Mouse (Mus musculus) forebrain, embryonic 15.5 days (tissue): ENCODE measurements at regions not wholly inside any gene's neighbourhood (a gene's known extent, or its start where the extent isn't known, plus 50 kb on each side); places are given as distances from the start of the nearest gene placed in this dataset.

Experiments used
- ATAC-seq: fragments of 200-750 bp; cut with Nextera tagmentation; replicated peaks from 2 replicates; pipeline ENCODE4 v1.8.0; 2017; ENCODE audit warnings: mild to moderate bottlenecking, moderate TSS enrichment, moderate library complexity
- H3K27ac ChIP-seq: fragments of 300-500 bp; sonication (generic); replicated peaks from 2 replicates; pipeline ENCODE4 v1.5.1; 2015; ENCODE audit warnings: mild to moderate bottlenecking, inconsistent platforms
- H3K27me3 ChIP-seq: fragments of 300-500 bp; sonication (generic); 2 replicates; pipeline ENCODE4 v1.6.1; 2015; ENCODE audit warnings: inconsistent platforms
- H3K36me3 ChIP-seq: fragments of 300-500 bp; sonication (generic); 2 replicates; pipeline ENCODE4 v1.6.1; 2015; ENCODE audit warnings: mild to moderate bottlenecking, inconsistent platforms
- H3K4me1 ChIP-seq: fragments of 300-500 bp; sonication (generic); 2 replicates; pipeline ENCODE4 v1.6.1; 2015; ENCODE audit warnings: inconsistent platforms
- H3K4me2 ChIP-seq: fragments of 300-500 bp; sonication (generic); replicated peaks from 2 replicates; pipeline ENCODE4 v1.6.1; 2015; ENCODE audit warnings: mild to moderate bottlenecking, inconsistent platforms
- H3K4me3 ChIP-seq: fragments of 300-500 bp; sonication (generic); 2 replicates; pipeline ENCODE4 v1.5.1; 2015; ENCODE audit warnings: mild to moderate bottlenecking, inconsistent platforms
- H3K9ac ChIP-seq: fragments of 300-500 bp; sonication (generic); replicated peaks from 2 replicates; pipeline ENCODE4 v1.6.1; 2015; ENCODE audit warnings: mild to moderate bottlenecking, inconsistent platforms
- H3K9me3 ChIP-seq: fragments of 300-500 bp; sonication (generic); 2 replicates; pipeline ENCODE4 v1.6.1; 2016; ENCODE audit warnings: inconsistent platforms
- WGBS: fragments of 180-500 bp; shearing (Covaris S2); methylation state at CpG from one replicate; pipeline ENCODE4 v1.1.7; 2015; ENCODE audit warnings: mixed read lengths; 5-methylcytosine and 5-hydroxymethylcytosine counted together

DNA sequence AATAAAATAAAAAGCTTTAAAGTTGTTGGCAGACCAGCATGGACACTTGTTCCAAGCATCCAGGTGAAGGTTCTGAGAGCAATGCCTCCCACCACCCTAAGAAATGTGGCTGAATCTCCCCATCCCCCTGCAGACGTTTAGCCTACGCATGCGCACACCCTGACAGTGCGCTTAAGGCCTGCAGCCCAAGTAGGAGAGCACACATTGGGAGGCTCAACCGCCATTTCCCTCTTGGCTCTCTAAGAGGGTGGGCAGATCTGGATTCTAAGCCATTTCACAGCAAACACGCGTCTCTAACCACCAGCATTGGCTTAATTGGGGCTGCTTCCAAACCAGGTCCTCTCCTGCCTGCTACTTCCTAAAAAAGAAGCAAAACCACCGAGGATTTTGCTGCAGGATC lies 106.6 kb downstream of the Barhl2 start:
- no peak overlapping the region for H3K4me3 ChIP-seq
- H3K27ac ChIP-seq, result no peak overlapping the region
- H3K9ac ChIP-seq, result no peak overlapping the region
- no peak for ATAC-seq
- H3K36me3 ChIP-seq, result no peaks in the 10 kb centered on the region
- H3K9me3 ChIP-seq, result no peaks in the 10 kb centered on the region
- WGBS, result 78% methylated on average over 8 of the region's 8 CpGs
- H3K27me3 ChIP-seq, result peaks cover 12% of the 10 kb centered on the region
- no peak overlapping the region for H3K4me2 ChIP-seq
- H3K4me1 ChIP-seq, result peaks cover 13% of the 10 kb centered on the region

DNA sequence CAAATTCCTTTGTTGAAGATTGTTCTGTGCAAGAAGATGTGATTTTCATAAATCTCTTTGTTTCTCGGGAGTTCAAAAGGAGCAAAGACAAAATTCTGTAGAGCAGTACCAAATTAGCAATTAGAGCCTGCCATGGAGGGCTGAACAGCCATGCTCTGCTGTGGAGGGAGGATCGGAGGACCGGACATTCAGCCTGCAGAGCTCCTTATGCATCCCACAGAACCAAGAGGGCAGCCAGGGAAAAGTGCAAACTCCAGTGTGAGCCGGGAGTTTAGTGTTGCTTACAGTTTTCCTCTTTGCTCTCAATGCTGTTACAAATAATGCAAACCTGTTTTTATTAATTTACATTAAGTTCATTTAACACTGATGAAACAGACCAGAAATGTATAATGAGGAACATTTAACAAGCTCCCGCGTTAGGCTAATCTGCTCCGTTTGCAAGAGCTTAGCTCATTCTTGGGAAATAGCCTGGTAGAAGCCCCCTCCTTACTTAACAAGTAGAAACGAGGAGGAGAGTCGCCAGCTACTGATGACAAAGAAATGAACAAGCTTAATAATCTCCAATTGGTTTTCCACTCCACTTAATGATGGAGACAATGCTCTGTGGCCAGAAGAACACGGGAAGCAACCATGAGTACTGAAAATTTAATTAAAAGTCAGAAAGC lies 108.0 kb downstream of the Barhl2 start:
- H3K9ac ChIP-seq, result no peak overlapping the region
- no peak overlapping the region for H3K4me2 ChIP-seq

GRCm38 (mm10) chr5:106344308-106344707 lies 113.7 kb downstream of the Barhl2 start:
- no peak overlapping the region for H3K9ac ChIP-seq
- H3K27me3 ChIP-seq, result peaks cover 20% of the 10 kb centered on the region
- no peaks in the 10 kb centered on the region for H3K9me3 ChIP-seq
- peak; percentile 46; the same call in 1 of the 2 replicates for ATAC-seq
- no peak overlapping the region for H3K4me2 ChIP-seq
- H3K36me3 ChIP-seq, result no peaks in the 10 kb centered on the region
- H3K4me1 ChIP-seq, result peaks cover 5% of the 10 kb centered on the region; the same call in 1 of the 2 replicates
- WGBS, result 11% methylated on average over 8 of the region's 8 CpGs
- no peak overlapping the region for H3K27ac ChIP-seq
- H3K4me3 ChIP-seq, result no peak overlapping the region

More for the DNA sequence above, 108.0 kb downstream of the Barhl2 start:
- Histone ChIP-seq H3K27me3 (peaks cover 17% of the 10 kb centered on the region), H3K4me3 (no peak overlapping the region), H3K4me1 (peaks cover 13% of the 10 kb centered on the region), H3K9me3 (no peaks in the 10 kb centered on the region), H3K27ac (no peak overlapping the region), H3K36me3 (no peaks in the 10 kb centered on the region)
- no peak; the same call in 1 of the 2 replicates for ATAC-seq
- 5% methylated on average over 10 of the region's 10 CpGs for WGBS

- no peak overlapping the region for H3K9ac ChIP-seq
- H3K27ac ChIP-seq, result no peak overlapping the region
- no peaks in the 10 kb centered on the region for H3K36me3 ChIP-seq
- H3K4me3 ChIP-seq, result no peak overlapping the region
- WGBS, result 26% methylated on average over 6 of the region's 6 CpGs
- H3K27me3 ChIP-seq, result peaks cover 17% of the 10 kb centered on the region
- peaks cover 5% of the 10 kb centered on the region; the same call in 1 of the 2 replicates for H3K4me1 ChIP-seq
- H3K9me3 ChIP-seq, result no peaks in the 10 kb centered on the region
- no peak overlapping the region for H3K4me2 ChIP-seq
- ATAC-seq, result no peak
Observed at GRCm38 (mm10) chr5:106343601-106344000, 114.4 kb downstream of the Barhl2 start.

- H3K9me3 ChIP-seq, result no peaks in the 10 kb centered on the region
- H3K4me2 ChIP-seq, result no peak overlapping the region
- WGBS, result 78% methylated on average over 12 of the region's 12 CpGs
- no peak overlapping the region for H3K9ac ChIP-seq
- ATAC-seq, result no peak
- H3K4me1 ChIP-seq, result peaks cover 5% of the 10 kb centered on the region; the same call in 1 of the 2 replicates
- no peak overlapping the region for H3K27ac ChIP-seq
- peaks cover 11% of the 10 kb centered on the region; the same call in 1 of the 2 replicates for H3K27me3 ChIP-seq
- H3K4me3 ChIP-seq, result no peak overlapping the region
- no peaks in the 10 kb centered on the region for H3K36me3 ChIP-seq
Observed at GRCm38 (mm10) chr5:106341361-106341760, 116.6 kb downstream of the Barhl2 start.

GRCm38 (mm10) chr5:106335639-106336038 lies 122.3 kb downstream of the Barhl2 start:
- ATAC-seq, result no peak
- 90% methylated on average over 11 of the region's 11 CpGs for WGBS
- Histone ChIP-seq H3K4me3 (no peak overlapping the region), H3K9me3 (no peaks in the 10 kb centered on the region), H3K4me2 (no peak overlapping the region), H3K4me1 (0 out of 2 replicates have a peak, but pooled peaks cover 7% of the 10 kb centered on the region), H3K27me3 (no peaks in the 10 kb centered on the region), H3K36me3 (no peaks in the 10 kb centered on the region), H3K27ac (no peak overlapping the region), H3K9ac (no peak overlapping the region)

DNA sequence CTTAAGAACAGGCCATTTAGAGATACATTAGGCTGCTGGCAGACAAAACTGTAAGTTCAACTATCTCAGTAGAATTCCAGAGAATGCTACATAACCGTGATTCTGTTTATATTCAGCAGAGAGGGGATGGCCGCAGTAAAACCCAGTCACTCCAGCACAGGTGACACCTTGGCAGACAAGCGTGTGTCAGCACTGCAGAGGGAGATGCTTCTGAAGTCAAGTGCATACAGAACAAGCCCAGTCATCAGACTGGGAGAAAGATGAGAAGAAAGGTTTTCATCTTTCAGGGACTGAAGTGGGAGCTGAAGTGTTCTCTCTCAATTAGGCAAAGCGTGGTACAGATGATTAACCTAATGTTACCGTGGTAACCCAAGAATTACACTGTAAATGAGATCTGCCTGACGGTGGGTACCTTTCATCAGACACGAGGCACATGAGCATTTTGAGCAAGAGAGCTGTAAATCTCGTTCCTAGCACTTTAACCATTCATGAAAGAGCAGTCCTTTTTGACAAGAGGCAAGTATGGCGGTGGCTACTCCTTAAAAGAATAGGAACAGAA lies 130.3 kb downstream of the Barhl2 start:
- Histone ChIP-seq H3K27me3 (no peaks in the 10 kb centered on the region; the same call in 1 of the 2 replicates), H3K27ac (no peak overlapping the region), H3K9me3 (no peaks in the 10 kb centered on the region), H3K36me3 (no peaks in the 10 kb centered on the region), H3K4me2 (no peak overlapping the region), H3K9ac (no peak overlapping the region), H3K4me1 (no peaks in the 10 kb centered on the region), H3K4me3 (no peak overlapping the region)
- ATAC-seq, result no peak; the same call in 1 of the 2 replicates
- 26% methylated on average over 9 of the region's 9 CpGs for WGBS

GRCm38 (mm10) chr5:106322574-106323215 lies 135.3 kb downstream of the Barhl2 start:
- no peak overlapping the region for H3K27ac ChIP-seq
- no peak overlapping the region for H3K4me3 ChIP-seq
- no peaks in the 10 kb centered on the region for H3K36me3 ChIP-seq
- whole genome bisulfite sequencing, result 22% methylated on average over 18 of the region's 18 CpGs
- no peak overlapping the region for H3K4me2 ChIP-seq
- ATAC-seq, result no peak
- H3K9ac ChIP-seq, result no peak overlapping the region
- H3K4me1 ChIP-seq, result no peaks in the 10 kb centered on the region
- H3K9me3 ChIP-seq, result no peaks in the 10 kb centered on the region
- peaks cover 5% of the 10 kb centered on the region; the same call in 1 of the 2 replicates for H3K27me3 ChIP-seq

- 34% methylated on average over 5 of the region's 5 CpGs for WGBS
- no peaks in the 10 kb centered on the region for H3K9me3 ChIP-seq
- ATAC-seq, result no peak
Observed at GRCm38 (mm10) chr5:106321426-106321825, 136.5 kb downstream of the Barhl2 start.

GRCm38 (mm10) chr5:106321023-106321422 lies 136.9 kb downstream of the Barhl2 start:
- ATAC-seq, result no peak
- Histone ChIP-seq H3K4me2 (no peak overlapping the region), H3K36me3 (no peaks in the 10 kb centered on the region), H3K27ac (no peak overlapping the region), H3K4me3 (no peak overlapping the region), H3K9ac (no peak overlapping the region), H3K9me3 (no peaks in the 10 kb centered on the region), H3K4me1 (no peaks in the 10 kb centered on the region), H3K27me3 (peaks cover 5% of the 10 kb centered on the region; the same call in 1 of the 2 replicates)
- 45% methylated on average over 3 of the region's 3 CpGs for WGBS

More at GRCm38 (mm10) chr5:106321426-106321825, 136.5 kb downstream of the Barhl2 start:
- H3K4me1 ChIP-seq, result no peaks in the 10 kb centered on the region
- H3K27ac ChIP-seq, result no peak overlapping the region
- no peak overlapping the region for H3K9ac ChIP-seq
- no peak overlapping the region for H3K4me3 ChIP-seq
- peaks cover 5% of the 10 kb centered on the region; the same call in 1 of the 2 replicates for H3K27me3 ChIP-seq
- H3K4me2 ChIP-seq, result no peak overlapping the region
- H3K36me3 ChIP-seq, result no peaks in the 10 kb centered on the region

GRCm38 (mm10) chr5:106320039-106320438 lies 137.9 kb downstream of the Barhl2 start:
- no peak for ATAC-seq

GRCm38 (mm10) chr5:106318246-106318645 lies 139.7 kb downstream of the Barhl2 start:
- Histone ChIP-seq H3K4me3 (no peak overlapping the region), H3K4me2 (no peak overlapping the region), H3K9ac (no peak overlapping the region), H3K27me3 (0 out of 2 replicates have a peak, but pooled peaks cover 8% of the 10 kb centered on the region), H3K9me3 (no peaks in the 10 kb centered on the region), H3K27ac (no peak overlapping the region), H3K36me3 (no peaks in the 10 kb centered on the region), H3K4me1 (no peaks in the 10 kb centered on the region)
- 97% methylated on average over 6 of the region's 6 CpGs for WGBS
- ATAC-seq, result no peak

More at GRCm38 (mm10) chr5:106320039-106320438, 137.9 kb downstream of the Barhl2 start:
- no peaks in the 10 kb centered on the region for H3K9me3 ChIP-seq
- 0 out of 2 replicates have a peak, but pooled peaks cover 5% of the 10 kb centered on the region for H3K27me3 ChIP-seq
- H3K36me3 ChIP-seq, result no peaks in the 10 kb centered on the region
- H3K27ac ChIP-seq, result no peak overlapping the region
- WGBS, result 10% methylated on average over 6 of the region's 6 CpGs
- H3K4me2 ChIP-seq, result no peak overlapping the region
- H3K9ac ChIP-seq, result no peak overlapping the region
- no peak overlapping the region for H3K4me3 ChIP-seq
- no peaks in the 10 kb centered on the region for H3K4me1 ChIP-seq
